Mouse (Mus musculus) CH12.LX (cell line): Measurements from ENCODE around the gene Sptbn4. TPM values are rescaled to one million over a fixed set of nuclear protein-coding genes. Genes with fewer than 3 reads are reported as not detected.
A peak's percentile ranks its signal among the peaks of the same experiment; 100 is the strongest.

Source experiments
- DNase-seq: peaks from one replicate; pipeline ENCODE4 v3.0.0-alpha.2; 2013; ENCODE audit errors: extremely low read depth
- H3K27ac ChIP-seq: 2 replicates; pipeline ENCODE4 v1.5.1; 2012; ENCODE audit warnings: low read depth, mild to moderate bottlenecking, control low read depth, moderate library complexity; ENCODE audit not compliant: insufficient read depth
- H3K27me3 ChIP-seq: replicated peaks from 2 replicates; pipeline ENCODE3; 2012; ENCODE audit warnings: inconsistent platforms
- H3K36me3 ChIP-seq, 2 experiments: replicated peaks in 1 of 2; 2 replicates each; pipeline versions ENCODE3 to v1.6.1; 2012; ENCODE audit warnings: inconsistent platforms in 1 of 2, low read length in 1 of 2, mild to moderate bottlenecking in 1 of 2, mixed read lengths in 1 of 2, moderate library complexity in 1 of 2; ENCODE audit not compliant: control insufficient read depth in 1 of 2, insufficient read depth in 1 of 2
- H3K4me1 ChIP-seq, 2 experiments: 2 replicates each; pipeline ENCODE4 v1.6.1; 2012; ENCODE audit warnings: inconsistent platforms in 1 of 2, moderate library complexity in 1 of 2; ENCODE audit not compliant: insufficient read depth in 2 of 2, control insufficient read depth in 1 of 2
- H3K4me2 ChIP-seq: 2 replicates; pipeline ENCODE4 v1.6.1; 2012; ENCODE audit warnings: low read depth, mild to moderate bottlenecking, control low read depth; ENCODE audit not compliant: poor library complexity, insufficient read depth, severe bottlenecking
- H3K4me3 ChIP-seq, 3 experiments: fragments of 150-350 bp in 1 of 3; sonication (generic) in 1 of 3; replicated peaks in 1 of 3; 2 replicates each; pipeline versions ENCODE3 to v1.5.1; 2011 to 2012; ENCODE audit warnings: low read depth in 2 of 3, low read length in 2 of 3, mild to moderate bottlenecking in 2 of 3, moderate library complexity in 2 of 3, control low read depth in 1 of 3, improper control_type of control experiment in 1 of 3, inconsistent platforms in 1 of 3, mixed read lengths in 1 of 3; ENCODE audit not compliant: poor library complexity in 1 of 3
- H3K79me2 ChIP-seq: replicated peaks from 2 replicates; pipeline ENCODE4 v1.6.1; 2012; ENCODE audit warnings: mild to moderate bottlenecking, moderate library complexity; ENCODE audit not compliant: control insufficient read depth, poor library complexity, insufficient read depth, severe bottlenecking; ENCODE audit errors: extremely low read depth
- H3K9ac ChIP-seq: 2 replicates; pipeline ENCODE4 v1.6.1; 2012; ENCODE audit warnings: low read depth, mild to moderate bottlenecking, control low read depth, moderate library complexity; ENCODE audit not compliant: insufficient read depth
- H3K9me3 ChIP-seq: replicated peaks from 2 replicates; pipeline ENCODE3; 2012; ENCODE audit warnings: low read length, inconsistent platforms, mixed read lengths
- BHLHE40 ChIP-seq: IDR thresholded peaks from 2 replicates; pipeline ENCODE4 v1.6.1; 2011; ENCODE audit warnings: mild to moderate bottlenecking, low read depth, low read length, improper control_type of control experiment
- CHD1 ChIP-seq: IDR thresholded peaks from 2 replicates; pipeline ENCODE4 v1.6.1; 2012; ENCODE audit warnings: low read depth, low read length, improper control_type of control experiment, inconsistent platforms
- CHD2 ChIP-seq: IDR thresholded peaks from 2 replicates; pipeline ENCODE4 v1.6.1; 2011; ENCODE audit warnings: low read length, improper control_type of control experiment
- CTCF ChIP-seq, 2 experiments: IDR thresholded peaks in 1 of 2; conservative IDR thresholded peaks in 1 of 2; 2 replicates each; pipeline ENCODE4 v1.5.1; 2011 to 2012; ENCODE audit warnings: low read depth in 2 of 2, low read length in 2 of 2, improper control_type of control experiment in 1 of 2, inconsistent platforms in 1 of 2, mild to moderate bottlenecking in 1 of 2, moderate library complexity in 1 of 2
- E2F4 ChIP-seq: IDR thresholded peaks from 2 replicates; pipeline ENCODE4 v1.6.1; 2011; ENCODE audit warnings: low read depth, low read length, improper control_type of control experiment; ENCODE audit not compliant: insufficient replicate concordance
- ELF1 ChIP-seq: IDR thresholded peaks from 2 replicates; pipeline ENCODE4 v1.6.1; 2014; ENCODE audit warnings: low read depth, mild to moderate bottlenecking, inconsistent platforms, low read length, improper control_type of control experiment
- ETS1 ChIP-seq: conservative IDR thresholded peaks from 2 replicates; pipeline ENCODE4 v1.6.1; 2012; ENCODE audit warnings: low read depth, mild to moderate bottlenecking, inconsistent platforms, low read length, improper control_type of control experiment, moderate library complexity
- GABPA ChIP-seq: IDR thresholded peaks from 2 replicates; pipeline ENCODE4 v1.6.1; 2012; ENCODE audit warnings: low read depth, low read length, improper control_type of control experiment, inconsistent platforms; ENCODE audit not compliant: insufficient replicate concordance
- HCFC1 ChIP-seq: IDR thresholded peaks from 2 replicates; pipeline ENCODE4 v1.6.1; 2012; ENCODE audit warnings: low read depth, mild to moderate bottlenecking, inconsistent platforms, low read length, improper control_type of control experiment
- IRF4 ChIP-seq: IDR thresholded peaks from 2 replicates; pipeline ENCODE4 v1.6.1; 2014; ENCODE audit warnings: low read depth, mild to moderate bottlenecking, inconsistent platforms, low read length, improper control_type of control experiment
- JUN ChIP-seq: IDR thresholded peaks from 2 replicates; pipeline ENCODE4 v1.6.1; 2011; ENCODE audit warnings: low read depth, mild to moderate bottlenecking, low read length, improper control_type of control experiment, moderate library complexity; ENCODE audit not compliant: insufficient read depth
- JUND ChIP-seq: conservative IDR thresholded peaks from 2 replicates; pipeline ENCODE4 v1.6.1; 2011; ENCODE audit warnings: low read depth, low read length, improper control_type of control experiment
- MAFK ChIP-seq: IDR thresholded peaks from 2 replicates; pipeline ENCODE4 v1.6.1; 2011; ENCODE audit warnings: low read length, improper control_type of control experiment; ENCODE audit not compliant: insufficient replicate concordance
- MAZ ChIP-seq: IDR thresholded peaks from 2 replicates; pipeline ENCODE4 v1.6.1; 2012; ENCODE audit warnings: low read depth, mild to moderate bottlenecking, inconsistent platforms, low read length, improper control_type of control experiment, moderate library complexity
- MEF2A ChIP-seq: IDR thresholded peaks from 2 replicates; pipeline ENCODE4 v1.6.1; 2014; ENCODE audit warnings: low read depth, mild to moderate bottlenecking, inconsistent platforms, low read length, improper control_type of control experiment, borderline replicate concordance
- MXI1 ChIP-seq: IDR thresholded peaks from 2 replicates; pipeline ENCODE4 v1.6.1; 2011; ENCODE audit warnings: mild to moderate bottlenecking, low read depth, low read length, improper control_type of control experiment
- MYC ChIP-seq: IDR thresholded peaks from 2 replicates; pipeline ENCODE4 v1.6.1; 2011; ENCODE audit warnings: low read depth, mild to moderate bottlenecking, improper control_type of control experiment, low read length
- NELFE ChIP-seq: IDR thresholded peaks from 2 replicates; pipeline ENCODE4 v1.6.1; 2011; ENCODE audit warnings: low read depth, low read length, improper control_type of control experiment
- PAX5 ChIP-seq: IDR thresholded peaks from 2 replicates; pipeline ENCODE4 v1.6.1; 2012; ENCODE audit warnings: low read length, inconsistent platforms, mixed read lengths
- POLR2AphosphoS2 ChIP-seq: IDR thresholded peaks from 2 replicates; pipeline ENCODE4 v1.6.1; 2011; ENCODE audit warnings: low read depth, low read length, improper control_type of control experiment
- RAD21 ChIP-seq: IDR thresholded peaks from 2 replicates; pipeline ENCODE4 v1.6.1; 2011; ENCODE audit warnings: low read depth, mild to moderate bottlenecking, low read length, improper control_type of control experiment, moderate library complexity
- SIN3A ChIP-seq: IDR thresholded peaks from 2 replicates; pipeline ENCODE4 v1.6.1; 2012; ENCODE audit warnings: low read length, improper control_type of control experiment, inconsistent platforms
- SMC3 ChIP-seq: IDR thresholded peaks from 2 replicates; pipeline ENCODE4 v1.6.1; 2011; ENCODE audit warnings: low read depth, low read length, improper control_type of control experiment
- TBP ChIP-seq: conservative IDR thresholded peaks from 2 replicates; pipeline ENCODE4 v1.6.1; 2011; ENCODE audit warnings: low read depth, low read length, improper control_type of control experiment
- TCF12 ChIP-seq: IDR thresholded peaks from 2 replicates; pipeline ENCODE4 v1.6.1; 2014; ENCODE audit warnings: low read depth, mild to moderate bottlenecking, inconsistent platforms, low read length, improper control_type of control experiment
- UBTF ChIP-seq: IDR thresholded peaks from 2 replicates; pipeline ENCODE4 v1.6.1; 2012; ENCODE audit warnings: low read depth, mild to moderate bottlenecking, inconsistent platforms, low read length, improper control_type of control experiment, moderate library complexity
- USF1 ChIP-seq: IDR thresholded peaks from 2 replicates; pipeline ENCODE4 v1.6.1; 2014; ENCODE audit warnings: low read depth, mild to moderate bottlenecking, inconsistent platforms, low read length, improper control_type of control experiment
- USF2 ChIP-seq: conservative IDR thresholded peaks from 2 replicates; pipeline ENCODE4 v1.6.1; 2011; ENCODE audit warnings: low read depth, low read length, improper control_type of control experiment
- ZC3H11A ChIP-seq: IDR thresholded peaks from 2 replicates; pipeline ENCODE4 v1.6.1; 2012; ENCODE audit warnings: low read depth, mild to moderate bottlenecking, inconsistent platforms, low read length, improper control_type of control experiment
- ZMIZ1 ChIP-seq: IDR thresholded peaks from 2 replicates; pipeline ENCODE4 v1.6.1; 2012; ENCODE audit warnings: low read depth, mild to moderate bottlenecking, inconsistent platforms, low read length, improper control_type of control experiment
- ZNF384 ChIP-seq: IDR thresholded peaks from 2 replicates; pipeline ENCODE4 v1.6.1; 2012; ENCODE audit warnings: low read depth, low read length, improper control_type of control experiment, inconsistent platforms
- dilution Hi-C: fragments of 300-500 bp; cut with MboI; formaldehyde crosslinking; loops from 2 replicates; pipeline ENCODE4 v1.14.3; 2020; ENCODE audit warnings: low sequenced_read_pairs; ENCODE audit not compliant: extremely low pct_unique_long_range_greater_than_20kb, extremely low pct_ligation_motif_present
- in situ Hi-C: fragments of 300-500 bp; cut with MboI; formaldehyde crosslinking; loops from 3 replicates; pipeline ENCODE4 v1.14.3; 2019; ENCODE audit warnings: low sequenced_read_pairs, low pct_ligation_motif_present, low pct_unique_long_range_greater_than_20kb, mixed read lengths
- polyA plus RNA-seq: library from polyadenylated mRNA; unstranded; fragments of >175 nt; gene quantifications from 2 replicates; pipeline ENCODE4 v1.2.1, GENCODE M21; 2012; ENCODE audit warnings: low read depth; ENCODE audit not compliant: insufficient read length
- total RNA-seq, 2 experiments: library from RNA; depleted of rRNA; stranded (reverse); fragments of 300-350 nt in 1 of 2; fragments of >200 nt in 1 of 2; gene quantifications; 2 replicates each; pipeline ENCODE4 v1.2.3; 2012 to 2014

The Sptbn4 gene
- total and polyA plus RNA-seq, 3 experiments: 0.21 to 0.38 (median 0.24) TPM

GRCm38 (mm10) chr7:27483860-27484259 is 36.4 kb upstream of the Sptbn4 start:
- Histone ChIP-seq H3K79me2 (no peaks in the 10 kb centered on the region), H3K9me3 (no peaks in the 10 kb centered on the region), H3K27me3 (no peaks in the 10 kb centered on the region), H3K4me1 (peaks cover 6 to 38% of the 10 kb centered on the region in 2 experiments), H3K9ac (no peak overlapping the region), H3K36me3 (no peaks in the 10 kb centered on the region), H3K27ac (no peak overlapping the region), H3K4me2 (no peak overlapping the region), H3K4me3 (no peak overlapping the region)
- in situ Hi-C loops (no loop called here), dilution Hi-C loops (no loop called here)
- DNase-seq: no peak
- TF ChIP-seq CTCF (conservative IDR thresholded peaks at IDR 0.05 in 1 of 2, IDR thresholded peaks at IDR 0.05 in 1 of 2; ENCODE audit: low read depth in 2 of 2, low read length in 2 of 2): no peak
- no peak for TF ChIP-seq SMC3
- TF ChIP-seq UBTF: no peak
- no peak for TF ChIP-seq GABPA
- TF ChIP-seq MEF2A: no peak
- TF ChIP-seq SIN3A: no peak
- no peak for TF ChIP-seq MYC
- no peak for TF ChIP-seq USF2
- no peak for TF ChIP-seq ZNF384
- TF ChIP-seq IRF4: no peak
- TF ChIP-seq MAZ: no peak
- TF ChIP-seq POLR2AphosphoS2: no peak
- no peak for TF ChIP-seq NELFE

GRCm38 (mm10) chr7:27481627-27481969 is 34.1 kb upstream of the Sptbn4 start:
- H3K79me2 ChIP-seq: no peaks in the 10 kb centered on the region
- peaks cover 0 to 4% of the 10 kb centered on the region in 2 experiments for H3K36me3 ChIP-seq
- in situ Hi-C loops: no loop called here
- H3K4me1 ChIP-seq: peaks cover 12 to 43% of the 10 kb centered on the region in 2 experiments
- H3K4me2 ChIP-seq: peak overlapping the region; percentile 96
- H3K4me3 ChIP-seq: peak overlapping the region in 1 of 3 experiments; percentile 34
- H3K27ac ChIP-seq: no peak overlapping the region
- peak overlapping the region; percentile 67 for H3K9ac ChIP-seq
- dilution Hi-C loops: no loop called here
- no peaks in the 10 kb centered on the region for H3K27me3 ChIP-seq
- DNase-seq: peak; percentile 71
- no peaks in the 10 kb centered on the region for H3K9me3 ChIP-seq
- TF ChIP-seq RAD21 (no peak), SIN3A (no peak), CHD1 (no peak), MAFK (no peak), TCF12 (peak; percentile 60), MAZ (peak; percentile 83; the same call in 1 of the 2 replicates), ZNF384 (no peak), UBTF (no peak), ELF1 (no peak; the same call in 1 of the 2 replicates), ETS1 (peak; percentile 43; the same call in 1 of the 2 replicates), NELFE (no peak), ZC3H11A (no peak), BHLHE40 (peak; percentile 96), MXI1 (no peak; the same call in 1 of the 2 replicates), MYC (no peak), JUND (0 out of 2 replicates have a peak, but pooled peaks have one; percentile 31), USF1 (no peak), HCFC1 (peak; percentile 24), MEF2A (peak; percentile 36; the same call in 1 of the 2 replicates), E2F4 (no peak), PAX5 (no peak), ZMIZ1 (0 out of 2 replicates have a peak, but pooled peaks have one; percentile 34), USF2 (no peak), GABPA (no peak), TBP (no peak), POLR2AphosphoS2 (no peak), JUN (no peak), CHD2 (no peak)
